Comparison of ENCODE assay signal across 11 mouse cellular contexts in genomic region chr4:129916159-129916558, GRCm38 (mm10). TPM values are rescaled to one million over a fixed set of nuclear protein-coding genes. Genes with fewer than 3 reads are reported as not detected.
DNase-seq lines count a peak whose midpoint lies in the region; ATAC-seq and TF ChIP-seq lines count a peak whose summit lies in the region.
"Had no signal": no experiment of that assay in that cellular context is flagged by ENCODE, and none has a peak within 500 bp of the region (broad histone marks: within the 10 kb centered on the region; RNA-seq: fewer than 3 reads in every experiment).

No protein-coding gene starts in this region.

- H3K9ac ChIP-seq in intestine, embryonic 15.5 days = no peak overlapping the region
- H3K9ac ChIP-seq in intestine, embryonic 16.5 days (ENCODE audit: low read depth, low read length) = no peak overlapping the region
- H3K9ac ChIP-seq in heart, embryonic 12.5 days = no peak overlapping the region
- H3K9ac ChIP-seq in lung, embryonic 14.5 days = no peak overlapping the region

- H3K4me2 ChIP-seq in intestine, embryonic 15.5 days (replicated peaks) = no peak overlapping the region
- H3K4me2 ChIP-seq in intestine, embryonic 16.5 days (ENCODE audit: low read depth, low read length) = no peak overlapping the region
- H3K4me2 ChIP-seq in heart, embryonic 12.5 days = no peak overlapping the region
- no peak overlapping the region for H3K4me2 ChIP-seq in lung, embryonic 14.5 days

- no peak for TF ChIP-seq CTCF in lung, embryonic 14.5 days (IDR thresholded peaks at IDR 0.05; ENCODE audit: low read depth)

- ATAC-seq in intestine, embryonic 15.5 days = no peak
- no peak for ATAC-seq in intestine, embryonic 16.5 days
- no peak for ATAC-seq in heart, embryonic 12.5 days (ENCODE audit: insufficient number of reproducible peaks, low FRiP score)
- no peak for ATAC-seq in lung, embryonic 14.5 days (ENCODE audit: insufficient read depth)
- ATAC-seq: inflammation-experienced regulatory T-cells, adult 6 months had no signal

- H3K4me3 ChIP-seq in intestine, embryonic 15.5 days (replicated peaks) = no peak overlapping the region
- no peak overlapping the region for H3K4me3 ChIP-seq in intestine, embryonic 16.5 days (ENCODE audit: low read length)
- H3K4me3 ChIP-seq in heart, embryonic 12.5 days = no peak overlapping the region
- H3K4me3 ChIP-seq in lung, embryonic 14.5 days (ENCODE audit: low read depth, low read length) = no peak overlapping the region

- H3K9me3 ChIP-seq in intestine, embryonic 15.5 days = no peaks in the 10 kb centered on the region
- no peaks in the 10 kb centered on the region for H3K9me3 ChIP-seq in intestine, embryonic 16.5 days (ENCODE audit: control insufficient read depth, low read length)
- no peaks in the 10 kb centered on the region for H3K9me3 ChIP-seq in heart, embryonic 12.5 days (replicated peaks)
- H3K9me3 ChIP-seq in lung, embryonic 14.5 days (ENCODE audit: low read depth, low read length) = no peaks in the 10 kb centered on the region

- 0 out of 2 replicates have a peak overlapping the region, but pooled peaks have one; percentile 22 for H3K27ac ChIP-seq in intestine, embryonic 15.5 days
- H3K27ac ChIP-seq in intestine, embryonic 16.5 days (ENCODE audit: low read length) = no peak overlapping the region
- H3K27ac ChIP-seq in heart, embryonic 12.5 days (ENCODE audit: poor library complexity, severe bottlenecking) = peak overlapping the region; percentile 10
- H3K27ac ChIP-seq in lung, embryonic 14.5 days (ENCODE audit: low read depth) = no peak overlapping the region

- H3K27me3 ChIP-seq in intestine, embryonic 15.5 days (replicated peaks) = no peaks in the 10 kb centered on the region
- H3K27me3 ChIP-seq in intestine, embryonic 16.5 days (replicated peaks; ENCODE audit: control insufficient read depth, insufficient read depth, low read length) = no peaks in the 10 kb centered on the region
- no peaks in the 10 kb centered on the region for H3K27me3 ChIP-seq in heart, embryonic 12.5 days (replicated peaks)
- H3K27me3 ChIP-seq in lung, embryonic 14.5 days (ENCODE audit: insufficient read depth, low read length) = no peaks in the 10 kb centered on the region

- peak; percentile 78 for DNase-seq in adrenal gland, adult 8-10 months
- DNase-seq in lung, embryonic 14.5 days = peak; percentile 8
- DNase-seq in spleen, postnatal 4 days (ENCODE audit: low spot score in 2 of 2) = no peak
- DNase-seq in layer of hippocampus, adult 9-11 months = no peak
- no peak for DNase-seq in spleen, postnatal 36 days (ENCODE audit: low spot score in 2 of 2)
- DNase-seq: cerebellum, adult 18-20 months had no signal

- WGBS in intestine, embryonic 15.5 days = 41% methylated on average over 2 of the region's 2 CpGs
- 33% methylated on average over 2 of the region's 2 CpGs for WGBS in intestine, embryonic 16.5 days
- WGBS in heart, embryonic 12.5 days = 35% methylated on average over 2 of the region's 2 CpGs
- WGBS in lung, embryonic 14.5 days = 22% methylated on average over 2 of the region's 2 CpGs

- peaks cover 10% of the 10 kb centered on the region for H3K4me1 ChIP-seq in intestine, embryonic 15.5 days (replicated peaks)
- peaks cover 16% of the 10 kb centered on the region for H3K4me1 ChIP-seq in intestine, embryonic 16.5 days (ENCODE audit: control insufficient read depth, insufficient read depth, low read length)
- peaks cover 43% of the 10 kb centered on the region for H3K4me1 ChIP-seq in heart, embryonic 12.5 days (replicated peaks)
- H3K4me1 ChIP-seq in lung, embryonic 14.5 days (ENCODE audit: insufficient read depth) = peaks cover 21% of the 10 kb centered on the region

- H3K36me3 ChIP-seq in intestine, embryonic 15.5 days = no peaks in the 10 kb centered on the region
- no peaks in the 10 kb centered on the region for H3K36me3 ChIP-seq in intestine, embryonic 16.5 days (ENCODE audit: control insufficient read depth, insufficient read depth, low read length)
- no peaks in the 10 kb centered on the region for H3K36me3 ChIP-seq in heart, embryonic 12.5 days
- no peaks in the 10 kb centered on the region for H3K36me3 ChIP-seq in lung, embryonic 14.5 days (ENCODE audit: insufficient read depth)

RNA-seq across cellular contexts. Expression of gene Spocd1, which starts 12.9 kb away (rescaled TPM):
- polyA plus RNA-seq in intestine, embryonic 15.5 days (2015; fragmentation: Nextera tagmentation; extraction: Ambion mirVana) = 0.09 TPM in 1 of 2 replicates, not detected in the other
- polyA plus RNA-seq in intestine, embryonic 16.5 days (2015; fragmentation: Nextera tagmentation; extraction: Ambion mirVana) = 0.04 TPM in 1 of 2 replicates, not detected in the other
- 1 to 10 TPM; 1.2 to 2.7 (median 2.1) TPM for total RNA-seq in adrenal gland, adult 8-10 months (2022)
- 0.33 and 0.36 TPM in 2 replicates for polyA plus RNA-seq in heart, embryonic 12.5 days (2016; fragmentation: Nextera tagmentation; extraction: Ambion mirVana)
- polyA plus RNA-seq in lung, embryonic 14.5 days (2014; fragmentation: Nextera tagmentation; extraction: Ambion mirVana) = 0.05 TPM in 1 of 2 replicates, not detected in the other
- total RNA-seq: gastrocnemius, adult 18-20 months had no signal
- polyA plus RNA-seq: inflammation-experienced regulatory T-cells, adult 6 months had no signal

Comparison
In these comparisons a context has a peak if more than half of its experiments do, and no peak if none do; other contexts are left out.
1. H3K27ac ChIP-seq: peak in intestine, embryonic 15.5 days (single experiment) and heart, embryonic 12.5 days (single experiment); none in intestine, embryonic 16.5 days (single experiment) and lung, embryonic 14.5 days (single experiment).
2. DNase-seq: peak in adrenal gland, adult 8-10 months (single experiment) and lung, embryonic 14.5 days (single experiment); none in spleen, postnatal 4 days (0 of 2), layer of hippocampus, adult 9-11 months (single experiment) and spleen, postnatal 36 days (0 of 2).